Mouse (Mus musculus): ENCODE results near the gene Pla2g4f.

The Pla2g4f gene

GRCm38 (mm10) chr2:120313976-120314375 lies at the start of gene Pla2g4f:
Pla2g4f (minus strand) TSS chr2:120314165.
- in situ Hi-C loops (cut with MboI, MseI) = no loop called here

- in situ Hi-C loops (cut with MboI, MseI) = no loop called here
Measured at GRCm38 (mm10) chr2:120360425-120360824, 46.5 kb upstream of the Pla2g4f start.

GRCm38 (mm10) chr2:120352682-120353646 lies 39.0 kb upstream of the Pla2g4f start, which contains the start of gene Vps39:
Vps39 (minus strand) TSS chr2:120353137.
- in situ Hi-C loops (cut with MboI, MseI) = no loop called here

- in situ Hi-C loops (cut with MboI, MseI) = no loop called here
Measured at GRCm38 (mm10) chr2:120351321-120351720, 37.4 kb upstream of the Pla2g4f start.

- in situ Hi-C loops (cut with MboI, MseI) = loop anchor here (25.0 kb wide), 1 partner anchor 1636 kb away; the partner anchor contains the start of gene Ankrd63
Measured at GRCm38 (mm10) chr2:120348120-120348519, 34.2 kb upstream of the Pla2g4f start.

DNA sequence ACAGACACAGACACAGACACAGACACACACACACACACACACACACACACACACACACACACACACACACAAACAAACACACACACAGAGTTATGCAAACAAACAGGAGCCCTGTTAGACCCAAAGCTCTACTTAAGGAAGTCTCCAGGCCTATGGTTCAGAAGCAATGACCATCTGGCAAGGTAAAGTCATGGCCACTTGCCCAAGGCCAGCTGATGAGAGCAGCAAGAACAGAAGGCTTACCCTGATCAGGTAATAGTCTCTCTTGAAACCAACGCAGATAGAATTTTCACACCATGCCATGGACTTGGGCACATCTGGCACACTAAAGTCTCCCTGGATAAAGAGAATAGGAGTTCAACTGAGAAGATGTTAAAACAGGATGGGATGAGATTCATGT lies 27.8 kb upstream of the Pla2g4f start:
- in situ Hi-C loops (cut with MboI, MseI) = loop anchor here (25.0 kb wide), 1 partner anchor 1629 kb away; the partner anchor contains the start of gene Ankrd63

DNA sequence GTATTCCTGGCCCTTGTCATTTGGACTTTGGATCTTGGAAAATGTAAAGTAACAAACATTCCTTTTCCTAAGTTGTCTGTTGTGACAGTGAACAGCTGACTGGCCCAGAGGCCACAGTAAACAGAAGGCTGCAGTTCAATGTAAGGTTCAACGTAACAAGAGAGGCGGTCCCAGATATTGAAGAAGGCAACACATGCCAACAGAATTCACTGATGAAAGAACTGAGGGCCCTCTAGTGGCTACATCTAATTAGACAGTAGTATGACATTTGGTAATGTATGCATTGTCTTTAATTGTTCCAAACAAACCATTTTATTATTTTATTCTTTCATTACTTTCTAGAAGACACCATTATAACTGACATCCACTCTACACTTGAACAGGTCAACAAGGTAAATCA lies 23.9 kb upstream of the Pla2g4f start:
- in situ Hi-C loops (cut with MboI, MseI) = loop anchor here (25.0 kb wide), 1 partner anchor 1626 kb away; the partner anchor contains the start of gene Ankrd63

- in situ Hi-C loops (cut with MboI, MseI) = loop anchor here (25.0 kb wide), 1 partner anchor 1619 kb away; the partner anchor contains the start of gene Ankrd63
Measured at GRCm38 (mm10) chr2:120331575-120331974, 17.6 kb upstream of the Pla2g4f start.

- in situ Hi-C loops (cut with MboI, MseI) = no loop called here
Measured at GRCm38 (mm10) chr2:120315077-120315476, 1.1 kb upstream of the Pla2g4f start.

DNA sequence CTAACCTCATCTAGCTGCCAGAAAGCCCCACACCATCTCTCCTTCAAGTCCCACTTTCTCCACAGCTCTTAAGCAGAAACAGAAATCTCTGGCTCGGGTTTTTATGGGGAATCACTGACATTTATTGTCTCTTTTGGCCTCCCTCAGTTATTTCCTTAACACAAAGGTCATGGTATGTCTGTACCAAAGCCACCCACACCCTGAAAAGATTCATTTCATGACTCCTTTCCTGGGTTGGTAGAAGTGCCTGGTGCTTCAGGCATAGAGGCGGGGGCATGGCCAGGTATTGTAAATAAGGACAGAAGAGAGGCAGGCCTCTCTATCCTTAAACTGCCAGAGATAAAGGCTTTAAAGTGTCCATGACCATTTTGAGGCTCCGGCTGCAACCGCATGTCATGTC lies 522 bp upstream of the Pla2g4f start:
- in situ Hi-C loops (cut with MboI, MseI) = no loop called here

DNA sequence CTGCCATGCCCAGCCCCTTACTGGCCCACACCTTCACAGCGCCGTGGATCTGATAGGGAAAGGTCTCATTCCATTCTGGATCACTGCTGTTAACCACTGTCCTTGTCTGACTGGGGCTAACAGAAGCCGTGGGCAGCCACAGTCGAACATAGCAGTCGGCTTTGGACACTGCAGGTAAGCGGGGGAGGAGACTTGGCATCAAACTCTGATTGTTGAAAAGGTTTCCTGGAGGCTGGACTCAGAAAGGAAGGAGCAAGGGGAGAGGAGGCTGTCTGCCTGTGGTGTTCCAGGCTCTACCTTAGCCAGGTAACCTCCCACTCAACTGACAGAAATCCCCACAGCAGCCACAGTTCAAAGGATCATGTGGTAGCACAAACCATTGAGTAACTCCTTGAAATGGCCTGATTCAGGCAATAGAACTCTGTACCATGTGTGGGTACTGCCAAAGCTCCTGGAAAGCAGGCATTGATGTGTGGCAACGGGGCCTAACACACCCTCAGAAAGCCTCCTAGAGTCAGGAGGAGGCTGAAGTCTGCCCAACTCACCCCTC lies 1.6 kb downstream of the Pla2g4f start:
- in situ Hi-C loops (cut with MboI, MseI) = no loop called here

DNA sequence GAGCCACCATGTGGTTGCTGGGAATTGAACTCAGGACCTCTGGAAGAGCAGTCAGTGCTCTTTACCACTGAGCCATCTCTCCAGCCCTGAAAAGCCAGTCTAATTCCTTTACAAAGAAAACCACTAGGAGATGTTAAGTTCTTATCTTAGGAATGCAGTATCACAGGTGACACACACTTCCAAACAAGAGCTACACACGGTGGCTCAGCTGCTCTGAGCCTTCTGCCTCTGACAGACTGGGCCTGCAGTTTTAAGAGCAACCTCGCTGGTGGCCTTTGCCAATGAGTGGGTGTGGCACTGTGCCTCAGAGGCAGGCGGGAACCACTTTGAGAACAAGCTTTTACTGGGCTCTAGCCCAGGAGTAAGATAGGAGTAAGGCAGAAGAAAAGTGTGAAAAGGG lies 9.9 kb downstream of the Pla2g4f start:
- in situ Hi-C loops (cut with MboI, MseI) = loop anchor here (10.0 kb wide), 1 partner anchor 391 kb away; no protein-coding TSS in a partner anchor

- in situ Hi-C loops (cut with MboI, MseI) = loop anchor here (10.0 kb wide), 1 partner anchor 394 kb away; no protein-coding TSS in a partner anchor
Measured at GRCm38 (mm10) chr2:120301076-120301475, 12.9 kb downstream of the Pla2g4f start.

GRCm38 (mm10) chr2:120299866-120300265 lies 14.1 kb downstream of the Pla2g4f start:
- in situ Hi-C loops (cut with MboI, MseI) = loop anchor here (10.0 kb wide), 1 partner anchor 395 kb away; no protein-coding TSS in a partner anchor

GRCm38 (mm10) chr2:120296160-120296559 lies 17.8 kb downstream of the Pla2g4f start:
- in situ Hi-C loops (cut with MboI, MseI) = no loop called here

DNA sequence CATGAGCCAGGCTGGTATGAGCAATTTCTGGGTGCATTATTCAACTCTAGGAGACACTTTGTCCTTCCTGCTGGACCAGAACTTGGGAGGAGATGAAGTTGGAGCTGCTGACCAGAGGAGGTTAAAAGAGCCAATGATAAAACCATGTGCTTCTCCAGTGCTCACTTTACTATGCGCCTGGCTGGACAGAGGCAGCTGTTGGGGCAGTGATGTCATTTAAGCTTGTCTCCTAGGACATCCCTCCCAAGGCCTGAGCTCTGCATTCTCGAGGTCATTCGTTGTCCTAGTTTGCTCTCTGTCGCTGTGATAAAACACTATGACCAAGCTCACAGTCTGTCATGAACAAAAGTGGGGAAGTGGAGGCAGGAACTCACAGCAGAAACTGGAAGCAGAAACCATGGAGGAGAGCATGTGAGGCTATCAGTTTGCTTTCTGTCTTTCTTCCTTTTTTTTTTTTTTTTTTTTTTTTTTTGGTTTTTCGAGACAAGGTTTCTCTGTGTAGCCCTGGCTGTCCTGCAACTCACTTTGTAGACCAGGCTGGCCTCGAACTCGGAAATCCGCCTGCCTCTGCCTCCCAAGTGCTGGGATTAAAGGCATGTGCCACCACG lies 22.4 kb downstream of the Pla2g4f start:
- in situ Hi-C loops (cut with MboI, MseI) = no loop called here

GRCm38 (mm10) chr2:120288995-120289394 lies 25.0 kb downstream of the Pla2g4f start, which contains the start of gene Pla2g4d:
Pla2g4d (minus strand) TSS chr2:120289197.
- in situ Hi-C loops (cut with MboI, MseI) = no loop called here

DNA sequence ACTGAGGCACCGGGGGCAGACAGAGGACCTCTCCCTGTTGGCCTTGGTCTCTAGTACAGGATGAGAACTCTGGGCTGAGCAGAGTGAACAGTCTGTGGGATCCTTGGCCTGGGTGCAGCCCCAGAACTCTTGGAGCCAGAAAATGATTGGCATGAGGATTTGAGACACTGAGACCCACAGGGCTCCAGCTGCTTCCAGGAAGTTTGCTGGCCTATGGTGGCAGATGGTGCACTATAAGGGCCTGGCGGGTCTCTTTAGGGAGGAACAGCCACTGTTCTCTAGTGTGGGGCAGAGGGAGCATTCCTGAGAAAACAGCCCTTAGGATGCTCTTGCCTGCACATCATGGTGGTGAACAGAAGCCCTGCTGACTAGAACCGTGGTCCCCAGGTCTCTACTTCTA lies 25.6 kb downstream of the Pla2g4f start:
- in situ Hi-C loops (cut with MboI, MseI) = no loop called here

- in situ Hi-C loops (cut with MboI, MseI) = no loop called here
Measured at GRCm38 (mm10) chr2:120285639-120286038, 28.3 kb downstream of the Pla2g4f start.

GRCm38 (mm10) chr2:120284705-120285104 lies 29.3 kb downstream of the Pla2g4f start:
- in situ Hi-C loops (cut with MboI, MseI) = loop anchor here (5.0 kb wide), 1 partner anchor 97 kb away; no protein-coding TSS in a partner anchor

- in situ Hi-C loops (cut with MboI, MseI) = loop anchor here (5.0 kb wide), 1 partner anchor 97 kb away; no protein-coding TSS in a partner anchor
Measured at GRCm38 (mm10) chr2:120284094-120284493, 29.9 kb downstream of the Pla2g4f start.

Measured in T-helper 2 cell (primary cell).